Mouse (Mus musculus): ENCODE measurements around the gene Ptbp3. TPM values are rescaled to one million over a fixed set of nuclear protein-coding genes. Genes with fewer than 3 reads are reported as not detected.

Ptbp3 gene
- polyA plus RNA-seq, 2 experiments from 2014 or later: 86.1 to 97.5 TPM

GRCm38 (mm10) chr4:59429128-59429527, 120.0 kb downstream of the Ptbp3 start:
- ATAC-seq: no peak

- no peak for ATAC-seq
Measured at GRCm38 (mm10) chr4:59426429-59426828, 122.7 kb downstream of the Ptbp3 start.

GRCm38 (mm10) chr4:59422808-59423207, 126.4 kb downstream of the Ptbp3 start:
- ATAC-seq: no peak

GRCm38 (mm10) chr4:59422025-59422783, 127.0 kb downstream of the Ptbp3 start:
- ATAC-seq: no peak

Other genes starting within 250 kb of the Ptbp3 start
- gene Susd1, start 110.7 kb downstream of the Ptbp3 start, polyA plus RNA-seq (2017; shearing (Covaris generic)): 1 to 10 TPM in 1 of 2 experiments, under 1 TPM in 1; 0.99 to 3.2 TPM
- 10 to 100 TPM; 35.2 to 42.3 TPM for gene Hsdl2, start 32.2 kb upstream of the Ptbp3 start, polyA plus RNA-seq (2017; shearing (Covaris generic))
- 10 to 100 TPM; 12.6 to 18.7 TPM for gene E130308A19Rik, start 76.8 kb upstream of the Ptbp3 start, polyA plus RNA-seq (2017; shearing (Covaris generic))

Data from CD4-positive, CD25-positive, alpha-beta regulatory T cell, adult 4 months (primary cell).